Mouse (Mus musculus) layer of hippocampus, adult 11-12 months (tissue): ENCODE results near the gene Mrpl48.

Experiments used
- DNase-seq: peaks from one replicate; pipeline ENCODE4 v3.0.0; 2022; ENCODE audit warnings: low spot score

Mrpl48 gene

GRCm38 (mm10) chr7:100534216-100534615 is 73.9 kb downstream of the Mrpl48 start:
- DNase-seq = no peak

- DNase-seq = no peak
Observed at GRCm38 (mm10) chr7:100533503-100533902, 74.6 kb downstream of the Mrpl48 start.

GRCm38 (mm10) chr7:100530766-100531165 is 77.3 kb downstream of the Mrpl48 start:
- DNase-seq = no peak

GRCm38 (mm10) chr7:100524669-100525068 is 83.4 kb downstream of the Mrpl48 start:
- no peak for DNase-seq

- DNase-seq = no peak
Observed at GRCm38 (mm10) chr7:100522222-100522621, 85.9 kb downstream of the Mrpl48 start.

- peak; percentile 76 for DNase-seq
Observed at GRCm38 (mm10) chr7:100520663-100521285, 87.3 kb downstream of the Mrpl48 start.

- no peak for DNase-seq
Observed at GRCm38 (mm10) chr7:100520204-100520603, 87.9 kb downstream of the Mrpl48 start.

- no peak for DNase-seq
Observed at GRCm38 (mm10) chr7:100514573-100514972, 93.5 kb downstream of the Mrpl48 start, which contains the start of gene Dnajb13. TSS of gene Dnajb13 (minus strand) at chr7:100514960.

- no peak for DNase-seq
Observed at GRCm38 (mm10) chr7:100511602-100512001, 96.5 kb downstream of the Mrpl48 start.

- DNase-seq = no peak
Observed at GRCm38 (mm10) chr7:100508670-100509069, 99.4 kb downstream of the Mrpl48 start.

- DNase-seq = no peak
Observed at GRCm38 (mm10) chr7:100506494-100506893, 101.6 kb downstream of the Mrpl48 start.

GRCm38 (mm10) chr7:100504740-100505487 is 103.2 kb downstream of the Mrpl48 start:
- no peak for DNase-seq

- no peak for DNase-seq
Observed at GRCm38 (mm10) chr7:100503076-100503475, 105.0 kb downstream of the Mrpl48 start.

GRCm38 (mm10) chr7:100502374-100502922 is 105.7 kb downstream of the Mrpl48 start:
- no peak for DNase-seq

- no peak for DNase-seq
Observed at GRCm38 (mm10) chr7:100501844-100502373, 106.2 kb downstream of the Mrpl48 start.

- DNase-seq = no peak
Observed at GRCm38 (mm10) chr7:100501027-100501843, 106.9 kb downstream of the Mrpl48 start.

- DNase-seq = no peak
Observed at GRCm38 (mm10) chr7:100500276-100500977, 107.7 kb downstream of the Mrpl48 start.

GRCm38 (mm10) chr7:100499465-100499864 is 108.6 kb downstream of the Mrpl48 start:
- no peak for DNase-seq

- no peak for DNase-seq
Observed at GRCm38 (mm10) chr7:100497982-100498381, 110.1 kb downstream of the Mrpl48 start.

- DNase-seq = no peak
Observed at GRCm38 (mm10) chr7:100497402-100497801, 110.7 kb downstream of the Mrpl48 start.

GRCm38 (mm10) chr7:100496791-100497190 is 111.3 kb downstream of the Mrpl48 start:
- DNase-seq = no peak
